Mouse (Mus musculus) ES-CJ7 (cell line): ENCODE results near the gene Rcbtb2.

Experiments used
- DNase-seq: peaks from one replicate; pipeline ENCODE4 v3.0.0; 2011; ENCODE audit warnings: low read depth, low spot score

Gene Rcbtb2

GRCm38 (mm10) chr14:73201447-73201846 lies 78.6 kb downstream of the Rcbtb2 start:
- no peak for DNase-seq

- no peak for DNase-seq
Observed at GRCm38 (mm10) chr14:73204016-73204415, 81.2 kb downstream of the Rcbtb2 start.

GRCm38 (mm10) chr14:73209262-73209661 lies 86.4 kb downstream of the Rcbtb2 start:
- DNase-seq = no peak

DNA sequence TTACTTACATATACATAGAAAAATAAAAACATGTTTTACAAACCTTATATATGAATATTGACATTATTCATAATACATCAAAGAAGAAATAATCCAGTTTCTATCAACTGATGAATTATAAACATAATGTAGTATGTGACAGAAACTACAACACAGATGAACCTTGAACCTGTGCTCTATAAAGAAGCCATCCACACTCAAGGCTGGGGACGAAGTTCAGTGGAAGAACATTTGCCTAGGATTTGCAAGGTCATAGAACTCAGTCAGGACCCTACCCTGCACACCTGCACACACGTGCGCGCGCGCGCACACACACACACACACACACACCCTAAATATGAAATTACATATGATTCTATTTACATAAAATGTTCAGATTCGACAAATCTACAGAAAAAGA lies 87.4 kb downstream of the Rcbtb2 start:
- DNase-seq = no peak

GRCm38 (mm10) chr14:73211477-73211876 lies 88.6 kb downstream of the Rcbtb2 start:
- DNase-seq = no peak

- no peak for DNase-seq
Observed at GRCm38 (mm10) chr14:73217062-73217461, 94.2 kb downstream of the Rcbtb2 start.

DNA sequence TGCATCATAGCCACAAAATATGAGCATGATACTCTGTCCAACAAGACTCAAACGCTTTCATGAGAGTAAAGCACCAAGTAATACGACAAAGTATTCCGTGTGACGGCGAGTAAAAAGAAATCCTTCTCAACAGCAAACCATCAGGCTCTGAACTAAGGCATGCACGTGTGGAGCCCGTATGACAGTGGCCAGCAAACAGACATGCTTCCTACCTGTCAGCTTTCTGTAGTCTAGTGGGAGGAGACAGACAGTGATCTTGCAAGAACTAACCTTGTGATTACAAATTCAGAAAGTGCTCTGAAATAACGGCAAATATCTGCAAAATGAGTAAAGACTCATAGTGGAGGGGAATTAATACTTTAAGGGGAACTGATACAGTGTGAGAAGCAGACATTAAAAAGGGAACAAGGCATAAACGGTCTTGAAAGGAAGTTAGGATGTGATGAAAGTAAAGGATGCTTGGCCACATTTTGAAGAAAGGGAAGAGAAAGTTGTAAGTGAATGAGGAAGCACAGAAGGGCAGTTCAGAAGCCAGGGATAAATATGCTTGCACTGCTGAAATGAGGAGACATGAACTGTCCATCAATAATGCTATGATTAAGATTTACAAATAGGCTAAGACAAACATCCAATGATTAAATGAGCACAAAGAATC lies 99.6 kb downstream of the Rcbtb2 start:
- no peak for DNase-seq

DNA sequence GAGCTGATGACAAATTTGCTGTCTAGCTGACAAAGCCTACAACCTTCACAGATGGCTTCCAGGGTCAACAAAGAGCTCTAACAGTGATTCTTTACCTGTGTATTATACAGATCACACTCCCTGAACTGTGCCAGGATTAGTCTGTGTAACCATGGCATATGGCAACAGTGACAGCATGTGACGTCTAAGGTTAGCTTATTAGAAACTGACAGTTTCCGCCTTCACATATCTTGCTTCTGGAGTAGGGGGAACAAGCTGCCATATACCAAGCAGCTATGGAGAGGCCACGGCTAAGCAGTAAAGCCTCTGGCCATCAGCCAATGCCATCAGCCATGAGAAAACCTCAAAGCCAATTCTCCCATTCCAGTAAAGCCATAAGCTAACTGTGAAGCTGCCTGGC lies 103.5 kb downstream of the Rcbtb2 start:
- DNase-seq = no peak

DNA sequence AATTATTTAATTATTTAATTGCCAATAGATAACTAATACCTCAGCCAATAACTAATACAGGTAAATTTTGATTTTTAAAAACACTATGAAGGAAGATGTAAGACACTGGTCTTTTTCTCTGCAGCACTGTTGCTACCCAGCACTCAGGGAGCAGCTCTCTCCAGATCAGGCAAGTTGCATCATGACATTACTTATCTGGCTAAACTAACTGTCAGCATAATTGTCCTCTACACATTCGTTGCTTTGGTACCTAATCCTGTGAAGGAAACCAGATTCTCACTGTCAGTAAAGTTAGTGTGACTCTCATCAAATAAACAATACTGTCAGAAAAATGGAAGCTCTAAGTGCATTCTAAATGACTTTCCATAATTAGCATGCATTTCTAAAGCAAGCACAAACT lies 104.0 kb downstream of the Rcbtb2 start:
- no peak for DNase-seq

DNA sequence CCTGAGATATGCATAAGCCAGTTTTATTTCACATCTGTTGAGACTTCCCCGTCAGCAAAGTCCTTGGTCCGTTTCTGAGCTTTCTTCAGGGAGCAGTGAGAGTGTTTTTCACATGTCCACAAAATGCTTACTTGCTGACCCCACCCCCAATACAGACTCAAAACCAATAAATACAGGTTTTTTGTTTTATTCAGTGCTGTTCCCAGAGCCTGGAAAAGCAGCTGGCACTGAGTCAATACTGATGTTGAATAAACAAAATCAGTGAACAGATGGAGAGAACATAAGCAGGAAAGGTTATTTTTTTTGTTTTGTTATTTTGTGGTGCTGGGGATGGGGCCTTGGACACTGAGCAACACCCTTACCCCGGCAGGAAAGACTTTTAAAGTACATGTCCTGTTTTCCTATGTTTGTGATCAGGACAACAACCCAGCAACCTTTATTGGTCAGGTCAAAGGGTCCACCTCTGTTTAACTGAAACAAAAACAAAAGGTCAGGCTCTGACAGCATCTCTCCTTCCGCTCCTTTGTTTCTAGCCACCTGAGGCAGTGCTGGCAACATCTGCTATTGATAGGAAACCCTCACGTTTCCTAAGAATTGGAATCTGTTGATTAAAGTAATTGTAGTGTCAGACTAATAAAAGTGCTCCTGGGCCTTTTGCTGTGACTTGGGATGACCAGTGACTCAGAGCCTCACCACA lies 108.6 kb downstream of the Rcbtb2 start:
- DNase-seq = peak; percentile 8

- peak; percentile 61 for DNase-seq
Observed at GRCm38 (mm10) chr14:73234468-73235031, 111.7 kb downstream of the Rcbtb2 start.

DNA sequence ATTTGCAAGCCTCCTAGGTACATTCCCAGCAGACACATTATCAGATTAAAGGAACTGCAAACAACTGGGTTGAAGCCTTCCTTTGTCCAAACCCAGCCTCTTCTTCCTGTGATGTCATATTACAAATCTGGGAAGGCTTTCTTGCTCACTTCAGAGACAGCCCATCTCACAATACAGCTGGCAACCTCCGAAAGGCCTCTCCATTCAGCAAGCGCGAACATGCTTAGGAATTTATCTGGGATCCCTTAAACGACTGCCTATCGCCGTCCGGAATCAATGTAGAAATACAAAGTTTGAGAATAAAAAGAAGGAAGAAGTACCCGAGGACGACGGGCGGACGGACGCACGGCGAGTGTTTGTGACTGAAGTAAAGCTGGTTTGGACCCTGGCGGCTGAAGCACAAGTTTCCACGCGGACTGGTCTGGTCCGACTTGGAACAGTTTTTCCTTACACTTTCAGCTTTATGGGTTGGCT lies 115.0 kb downstream of the Rcbtb2 start, which contains the start of gene Lpar6:
TSS of gene Lpar6 (plus strand) at position 48 of the 474 bp plus-strand sequence.
- DNase-seq = peak; percentile 69

- peak; percentile 82 for DNase-seq
Observed at GRCm38 (mm10) chr14:73238498-73239250, 115.8 kb downstream of the Rcbtb2 start.

GRCm38 (mm10) chr14:73239291-73239690 lies 116.5 kb downstream of the Rcbtb2 start:
- no peak for DNase-seq

DNA sequence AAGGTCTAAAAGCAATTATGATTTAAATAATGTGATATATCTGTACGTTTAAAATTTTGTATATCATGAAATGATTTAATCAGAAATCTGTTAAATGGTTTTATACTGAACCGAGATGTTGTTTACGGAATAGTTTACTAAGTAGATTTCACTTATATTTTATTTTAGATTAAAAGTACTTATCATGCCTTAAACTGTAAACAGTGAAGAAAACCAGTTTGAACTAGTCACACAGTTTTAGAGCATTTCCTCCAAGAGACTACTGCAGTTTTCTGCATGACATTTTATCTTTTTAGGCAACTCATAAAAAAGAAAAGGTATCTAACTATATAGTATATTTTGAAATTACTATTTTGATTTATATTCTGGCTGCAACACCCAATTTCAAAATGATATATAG lies 117.0 kb downstream of the Rcbtb2 start:
- DNase-seq = no peak

GRCm38 (mm10) chr14:73244061-73244597 lies 121.3 kb downstream of the Rcbtb2 start:
- DNase-seq = no peak

- no peak for DNase-seq
Observed at GRCm38 (mm10) chr14:73250056-73250455, 127.2 kb downstream of the Rcbtb2 start.

- no peak for DNase-seq
Observed at GRCm38 (mm10) chr14:73252276-73252675, 129.4 kb downstream of the Rcbtb2 start.

DNA sequence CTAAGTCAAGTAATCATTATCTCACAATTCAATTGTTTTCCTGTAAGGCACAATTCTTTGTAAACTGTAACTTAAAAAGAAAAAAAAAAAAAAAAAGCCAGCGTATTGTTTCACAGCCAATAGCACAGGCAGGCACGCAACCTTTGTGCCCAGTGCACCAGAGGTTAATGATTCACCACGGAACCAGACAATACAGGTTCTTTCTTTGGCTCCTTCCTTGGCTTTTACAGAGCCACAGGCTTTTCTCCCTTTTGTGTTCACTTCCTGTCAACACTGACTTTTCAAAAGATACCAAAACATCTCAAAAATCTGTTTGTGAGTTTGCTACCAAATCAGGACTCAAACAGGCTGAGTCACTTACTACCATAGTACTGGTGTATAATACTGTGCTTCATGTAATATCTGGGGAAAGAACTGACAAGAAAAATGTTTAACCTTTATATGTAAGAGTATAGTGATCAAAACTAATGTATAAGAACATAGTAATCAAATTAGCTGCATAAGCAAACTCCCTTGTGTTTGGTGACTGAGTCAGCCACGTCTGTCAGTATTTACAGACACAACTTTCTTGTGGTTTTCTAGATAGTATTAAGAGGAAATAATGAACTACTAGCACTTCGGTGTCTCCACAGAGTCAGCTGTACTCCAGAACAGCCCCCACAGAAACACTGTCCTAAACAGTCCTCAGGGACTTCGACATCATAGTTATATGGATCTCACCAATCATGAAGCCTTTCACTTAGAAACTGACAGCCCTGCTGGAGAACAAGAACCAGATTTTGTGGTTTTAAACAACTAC lies 130.8 kb downstream of the Rcbtb2 start:
- DNase-seq = peak; percentile 12

DNA sequence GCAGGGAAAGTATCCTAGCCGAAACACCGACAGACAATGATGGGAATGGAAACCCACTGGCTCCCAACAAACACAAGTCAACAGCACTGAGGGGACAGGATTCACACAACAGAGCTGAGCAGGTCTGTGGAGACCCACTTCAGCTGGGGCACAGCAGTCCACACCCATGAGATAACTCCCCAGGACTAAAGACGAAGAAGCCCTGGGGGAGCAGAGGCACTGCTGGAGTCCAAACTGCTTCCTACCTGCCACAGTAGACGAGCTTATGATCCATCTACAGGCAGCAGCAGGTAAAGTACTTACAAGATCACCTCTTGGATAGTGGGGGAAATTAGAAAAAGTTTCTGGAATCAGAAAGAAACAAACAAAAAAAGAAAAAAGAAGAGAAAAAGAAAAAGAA lies 131.6 kb downstream of the Rcbtb2 start:
- DNase-seq = peak; percentile 6

DNA sequence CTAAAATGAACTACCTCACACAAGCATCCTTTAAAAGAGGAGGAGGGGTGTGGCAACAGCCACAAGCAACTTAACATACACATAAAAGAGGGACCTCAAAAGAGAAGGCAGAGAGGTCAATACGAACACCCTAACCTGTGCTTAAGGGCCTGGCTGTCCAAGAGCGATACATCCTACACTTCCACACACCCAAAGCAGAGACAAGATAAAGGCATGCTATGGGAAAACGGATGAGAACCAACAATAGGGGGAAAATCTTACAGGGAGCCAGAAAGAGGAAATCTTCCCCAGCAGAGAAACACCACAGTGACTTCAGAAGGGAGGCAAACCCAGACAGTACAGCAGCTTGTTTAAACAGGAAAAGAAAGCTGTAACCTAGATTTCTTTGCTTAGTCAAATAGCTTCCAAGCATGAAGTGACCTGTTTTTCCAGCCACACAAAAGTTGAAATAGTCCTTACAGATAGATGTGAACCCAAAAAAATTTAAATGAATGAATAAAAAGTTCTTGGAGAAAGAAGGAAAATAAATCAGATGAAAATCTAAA lies 132.7 kb downstream of the Rcbtb2 start:
- no peak for DNase-seq
